Mouse (Mus musculus) neural tube, embryonic 11.5 days (tissue): ENCODE measurements around the gene Ccdc186. TPM values are rescaled to one million over a fixed set of nuclear protein-coding genes. Genes with fewer than 3 reads are reported as not detected.

Experiments used
- ATAC-seq: fragments of 200-750 bp; cut with Nextera tagmentation; 2 replicates; pipeline ENCODE4 v1.8.0; 2017; ENCODE audit warnings: moderate number of reproducible peaks, mild to moderate bottlenecking, moderate TSS enrichment, moderate library complexity; ENCODE audit not compliant: insufficient read depth, low FRiP score, low TSS enrichment
- DNase-seq: peaks from one replicate; pipeline ENCODE4 v3.0.0-alpha.2; 2015; ENCODE audit warnings: low spot score
- H3K27ac ChIP-seq: fragments of 300-500 bp; sonication (generic); 2 replicates; pipeline ENCODE4 v1.5.1; 2014; ENCODE audit warnings: low read depth, mild to moderate bottlenecking, low read length
- H3K27me3 ChIP-seq: fragments of 300-500 bp; sonication (generic); 2 replicates; pipeline ENCODE4 v1.6.1; 2014; ENCODE audit warnings: mild to moderate bottlenecking, low read length, mixed read lengths; ENCODE audit not compliant: control insufficient read depth, insufficient read depth
- H3K36me3 ChIP-seq: fragments of 300-500 bp; sonication (generic); 2 replicates; pipeline ENCODE4 v1.6.1; 2014; ENCODE audit warnings: mild to moderate bottlenecking, low read length, moderate library complexity, mixed read lengths; ENCODE audit not compliant: control insufficient read depth, insufficient read depth
- H3K4me1 ChIP-seq: fragments of 300-500 bp; sonication (generic); 2 replicates; pipeline ENCODE4 v1.6.1; 2014; ENCODE audit warnings: low read length, mixed read lengths; ENCODE audit not compliant: control insufficient read depth, insufficient read depth
- H3K4me2 ChIP-seq: fragments of 300-500 bp; sonication (generic); 2 replicates; pipeline ENCODE4 v1.6.1; 2014; ENCODE audit warnings: low read depth, mild to moderate bottlenecking, moderate library complexity
- H3K4me3 ChIP-seq: fragments of 300-500 bp; sonication (generic); 2 replicates; pipeline ENCODE4 v1.5.1; 2014; ENCODE audit warnings: low read depth, low read length
- H3K9ac ChIP-seq: fragments of 300-500 bp; sonication (generic); 2 replicates; pipeline ENCODE4 v1.6.1; 2014; ENCODE audit warnings: mild to moderate bottlenecking, low read length
- H3K9me3 ChIP-seq: fragments of 300-500 bp; sonication (generic); 2 replicates; pipeline ENCODE4 v1.6.1; 2016; ENCODE audit warnings: low read length; ENCODE audit not compliant: control insufficient read depth
- WGBS: fragments of 180-500 bp; shearing (Covaris S2); extraction: QIAGEN DNeasy Blood & Tissue Kit; methylation state at CpG from one replicate; pipeline ENCODE4 v1.1.7; 2014; 5-methylcytosine and 5-hydroxymethylcytosine counted together
- polyA plus RNA-seq: library from polyadenylated mRNA; unstranded; fragments of >200 nt; fragmentation: Nextera tagmentation; extraction: Ambion mirVana; gene quantifications from 2 replicates; pipeline ENCODE4 v1.2.1, GENCODE M21; 2014

Ccdc186 gene
- polyA plus RNA-seq, 1 experiment from 2014 or later: 21.2 TPM

GRCm38 (mm10) chr19:56772158-56772557, 49.8 kb downstream of the Ccdc186 start:
- Histone ChIP-seq H3K27me3 (0 out of 2 replicates have a peak, but pooled peaks cover 9% of the 10 kb centered on the region), H3K27ac (no peak overlapping the region), H3K9ac (no peak overlapping the region), H3K36me3 (no peaks in the 10 kb centered on the region), H3K4me1 (peaks cover 7% of the 10 kb centered on the region; the same call in 1 of the 2 replicates), H3K9me3 (no peaks in the 10 kb centered on the region), H3K4me3 (no peak overlapping the region), H3K4me2 (no peak overlapping the region)
- no peak for DNase-seq
- ATAC-seq: no peak
- 91% methylated on average over 7 of the region's 7 CpGs for WGBS

GRCm38 (mm10) chr19:56769024-56769423, 53.0 kb downstream of the Ccdc186 start:
- no peaks in the 10 kb centered on the region for H3K4me1 ChIP-seq
- DNase-seq: no peak
- 91% methylated on average over 9 of the region's 9 CpGs for WGBS
- ATAC-seq: no peak
- H3K9ac ChIP-seq: no peak overlapping the region
- H3K27me3 ChIP-seq: no peaks in the 10 kb centered on the region
- no peaks in the 10 kb centered on the region for H3K36me3 ChIP-seq
- H3K27ac ChIP-seq: no peak overlapping the region
- H3K9me3 ChIP-seq: no peaks in the 10 kb centered on the region
- no peak overlapping the region for H3K4me3 ChIP-seq
- no peak overlapping the region for H3K4me2 ChIP-seq

GRCm38 (mm10) chr19:56762686-56763085, 59.3 kb downstream of the Ccdc186 start:
- no peak overlapping the region for H3K4me2 ChIP-seq
- H3K27me3 ChIP-seq: no peaks in the 10 kb centered on the region
- H3K36me3 ChIP-seq: no peaks in the 10 kb centered on the region
- no peaks in the 10 kb centered on the region for H3K9me3 ChIP-seq
- ATAC-seq (no peak), DNase-seq (no peak)
- H3K27ac ChIP-seq: no peak overlapping the region
- no peaks in the 10 kb centered on the region for H3K4me1 ChIP-seq
- H3K4me3 ChIP-seq: no peak overlapping the region
- H3K9ac ChIP-seq: no peak overlapping the region
- 98% methylated on average over 4 of the region's 4 CpGs for WGBS

- H3K4me1 ChIP-seq: no peaks in the 10 kb centered on the region
- H3K9me3 ChIP-seq: no peaks in the 10 kb centered on the region
- DNase-seq (no peak), ATAC-seq (no peak)
- no peak overlapping the region for H3K4me2 ChIP-seq
- H3K9ac ChIP-seq: no peak overlapping the region
- no peaks in the 10 kb centered on the region for H3K27me3 ChIP-seq
- no peak overlapping the region for H3K27ac ChIP-seq
- 84% methylated on average over 2 of the region's 2 CpGs for WGBS
- no peaks in the 10 kb centered on the region for H3K36me3 ChIP-seq
- H3K4me3 ChIP-seq: no peak overlapping the region
These were observed 60.3 kb downstream of the Ccdc186 start for GRCm38 (mm10) chr19:56761727-56762126.

GRCm38 (mm10) chr19:56761096-56761495, 60.9 kb downstream of the Ccdc186 start:
- Histone ChIP-seq H3K4me1 (no peaks in the 10 kb centered on the region), H3K4me2 (no peak overlapping the region), H3K9ac (no peak overlapping the region), H3K9me3 (no peaks in the 10 kb centered on the region), H3K36me3 (no peaks in the 10 kb centered on the region), H3K27me3 (no peaks in the 10 kb centered on the region), H3K27ac (no peak overlapping the region), H3K4me3 (no peak overlapping the region)
- WGBS: 86% methylated on average over 5 of the region's 5 CpGs
- ATAC-seq (no peak), DNase-seq (no peak)

- H3K4me1 ChIP-seq: no peaks in the 10 kb centered on the region
- no peak overlapping the region for H3K4me2 ChIP-seq
- H3K36me3 ChIP-seq: no peaks in the 10 kb centered on the region
- no peak overlapping the region for H3K9ac ChIP-seq
- H3K27me3 ChIP-seq: no peaks in the 10 kb centered on the region
- no peak overlapping the region for H3K27ac ChIP-seq
- ATAC-seq: no peak
- 90% methylated on average over 8 of the region's 8 CpGs for WGBS
- no peak overlapping the region for H3K4me3 ChIP-seq
- no peak for DNase-seq
- H3K9me3 ChIP-seq: no peaks in the 10 kb centered on the region
These were observed 61.6 kb downstream of the Ccdc186 start for GRCm38 (mm10) chr19:56760306-56760940.

- H3K4me1 ChIP-seq: no peaks in the 10 kb centered on the region
- no peak overlapping the region for H3K27ac ChIP-seq
- no peak for DNase-seq
- H3K4me2 ChIP-seq: no peak overlapping the region
- WGBS: 94% methylated on average over 4 of the region's 4 CpGs
- H3K36me3 ChIP-seq: no peaks in the 10 kb centered on the region
- no peaks in the 10 kb centered on the region for H3K27me3 ChIP-seq
- no peak overlapping the region for H3K4me3 ChIP-seq
- no peak for ATAC-seq
- no peak overlapping the region for H3K9ac ChIP-seq
- no peaks in the 10 kb centered on the region for H3K9me3 ChIP-seq
These were observed 62.2 kb downstream of the Ccdc186 start for GRCm38 (mm10) chr19:56759740-56760139.

GRCm38 (mm10) chr19:56758311-56758710, 63.7 kb downstream of the Ccdc186 start:
- no peaks in the 10 kb centered on the region for H3K27me3 ChIP-seq
- H3K4me2 ChIP-seq: no peak overlapping the region
- H3K36me3 ChIP-seq: no peaks in the 10 kb centered on the region
- no peak overlapping the region for H3K4me3 ChIP-seq
- H3K9me3 ChIP-seq: no peaks in the 10 kb centered on the region
- no peaks in the 10 kb centered on the region for H3K4me1 ChIP-seq
- WGBS: 88% methylated on average over 2 of the region's 2 CpGs
- ATAC-seq: no peak
- no peak overlapping the region for H3K27ac ChIP-seq
- no peak overlapping the region for H3K9ac ChIP-seq
- no peak for DNase-seq

GRCm38 (mm10) chr19:56756412-56756811, 65.6 kb downstream of the Ccdc186 start:
- WGBS: 88% methylated on average over 10 of the region's 10 CpGs
- H3K9me3 ChIP-seq: no peaks in the 10 kb centered on the region
- no peak overlapping the region for H3K27ac ChIP-seq
- H3K4me3 ChIP-seq: no peak overlapping the region
- H3K27me3 ChIP-seq: no peaks in the 10 kb centered on the region
- no peaks in the 10 kb centered on the region for H3K4me1 ChIP-seq
- no peaks in the 10 kb centered on the region for H3K36me3 ChIP-seq
- H3K9ac ChIP-seq: no peak overlapping the region
- ATAC-seq (no peak), DNase-seq (no peak)
- no peak overlapping the region for H3K4me2 ChIP-seq
